Mouse (Mus musculus): ENCODE data around the gene Adgra1.

Adgra1 gene

GRCm38 (mm10) chr7:139908176-139908575, 74.2 kb downstream of the Adgra1 start:
- DNase-seq (ENCODE audit: low spot score) = no peak

GRCm38 (mm10) chr7:139909469-139909868, 75.5 kb downstream of the Adgra1 start:
- no peak for DNase-seq (ENCODE audit: low spot score)

GRCm38 (mm10) chr7:139910204-139910835, 76.3 kb downstream of the Adgra1 start:
- no peak for DNase-seq (ENCODE audit: low spot score)

- no peak for DNase-seq (ENCODE audit: low spot score)
Observed at GRCm38 (mm10) chr7:139914141-139915047, 80.4 kb downstream of the Adgra1 start.

GRCm38 (mm10) chr7:139915646-139916257, 81.8 kb downstream of the Adgra1 start:
- DNase-seq (ENCODE audit: low spot score) = no peak

GRCm38 (mm10) chr7:139916345-139916744, 82.4 kb downstream of the Adgra1 start:
- DNase-seq (ENCODE audit: low spot score) = no peak

GRCm38 (mm10) chr7:139918262-139918661, 84.3 kb downstream of the Adgra1 start:
- no peak for DNase-seq (ENCODE audit: low spot score)

Data from urinary bladder, postnatal 25 days (tissue).